Mouse (Mus musculus) cerebellum, adult 18-20 months (tissue): ENCODE measurements around the gene Tprg.

ENCODE experiments used
- DNase-seq, 2 experiments: peaks; one replicate each; pipeline ENCODE4 v3.0.0; 2021

Gene Tprg

DNA sequence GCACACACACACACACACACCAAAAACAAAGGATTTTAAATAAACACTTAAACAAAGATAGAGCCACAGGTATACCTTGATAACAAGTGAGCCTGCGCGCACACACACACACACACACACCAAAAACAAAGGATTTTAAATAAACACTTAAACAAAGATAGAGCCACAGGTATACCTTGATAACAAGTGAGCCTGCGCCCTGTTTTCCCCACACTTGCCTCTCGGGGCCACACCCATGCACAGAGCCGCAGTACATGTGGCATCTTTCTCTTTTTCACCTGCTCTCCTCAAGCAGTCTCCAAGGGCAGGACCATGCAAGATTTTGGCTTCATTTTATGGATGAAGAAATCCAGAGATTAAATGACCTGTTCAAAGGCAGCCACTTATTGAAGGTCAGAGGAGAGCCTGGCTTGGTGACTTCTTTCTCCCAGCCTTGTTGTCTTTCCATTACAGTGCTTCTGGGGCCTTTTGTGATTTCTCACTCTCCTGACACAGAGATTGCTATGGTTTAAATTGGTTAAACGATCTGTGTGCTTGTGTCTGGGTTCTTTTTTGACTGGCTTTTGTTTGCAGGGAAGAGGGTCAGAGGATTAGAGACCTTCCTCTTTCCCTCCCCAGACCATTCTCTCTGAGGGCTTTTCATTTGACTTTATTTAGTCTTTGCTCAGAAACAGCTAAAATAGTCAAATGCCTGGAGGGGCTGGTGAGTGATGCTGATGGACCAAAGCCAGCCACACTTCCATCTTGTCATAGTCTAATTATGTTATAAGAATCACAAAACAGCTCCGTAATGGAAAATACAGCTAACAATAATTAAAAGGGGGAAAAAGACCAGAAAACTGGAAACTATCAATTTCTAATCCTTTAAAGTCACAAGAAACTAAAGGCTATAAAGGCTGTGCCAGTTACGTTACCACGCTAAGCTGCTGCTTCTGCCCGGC lies 46.9 kb downstream of the Tprg start:
- DNase-seq, result no peak

DNA sequence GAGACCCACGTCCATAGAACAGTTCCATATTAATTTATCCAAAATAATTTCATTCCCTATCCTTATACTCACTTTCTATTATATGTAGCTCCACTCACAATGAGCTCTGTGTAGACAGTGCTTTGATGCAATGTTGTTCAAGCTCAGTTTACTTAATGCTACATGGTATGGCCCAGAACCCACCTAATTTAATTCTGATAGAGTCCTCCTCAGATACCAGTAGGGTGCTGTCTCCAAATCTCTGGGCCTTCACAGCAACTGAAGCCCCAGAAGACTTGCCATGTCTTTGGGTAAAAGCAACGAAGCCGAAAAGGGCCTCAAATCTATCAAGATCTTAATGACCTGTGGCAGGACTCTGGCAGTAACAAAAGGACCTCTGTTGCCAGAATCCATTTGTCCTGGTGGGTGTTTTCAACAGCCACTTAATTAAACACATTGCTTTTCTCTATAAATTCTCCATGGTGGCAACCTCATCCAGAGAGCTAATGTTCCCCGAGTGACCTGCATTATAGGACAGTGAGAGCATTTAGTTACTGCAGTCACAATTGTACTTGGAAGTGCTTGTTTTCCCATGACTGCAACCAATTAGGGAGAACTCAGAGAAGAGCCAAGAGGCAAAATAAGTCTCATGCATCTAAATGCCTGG lies 48.6 kb downstream of the Tprg start:
- no peak for DNase-seq

DNA sequence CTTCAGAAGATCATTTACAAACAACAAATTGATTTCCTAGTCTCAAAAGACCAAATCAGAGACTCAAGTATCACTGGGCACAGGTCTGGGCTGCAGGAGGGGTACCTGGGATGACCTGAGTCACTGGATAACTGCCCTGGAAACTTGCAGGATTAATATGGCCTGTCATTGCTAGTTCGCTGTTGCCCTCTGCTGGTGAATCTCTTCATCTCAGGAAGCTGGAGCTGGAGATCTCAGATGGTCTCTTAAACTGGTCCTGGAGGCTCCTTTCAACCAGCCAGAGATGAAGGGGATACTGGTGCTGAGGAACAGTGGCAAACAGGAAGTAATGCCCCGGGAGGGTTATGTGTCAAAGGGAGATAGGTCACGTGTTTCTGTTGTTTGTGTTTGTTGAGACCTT lies 63.0 kb downstream of the Tprg start:
- peak; percentile 48 to 53 for DNase-seq

DNA sequence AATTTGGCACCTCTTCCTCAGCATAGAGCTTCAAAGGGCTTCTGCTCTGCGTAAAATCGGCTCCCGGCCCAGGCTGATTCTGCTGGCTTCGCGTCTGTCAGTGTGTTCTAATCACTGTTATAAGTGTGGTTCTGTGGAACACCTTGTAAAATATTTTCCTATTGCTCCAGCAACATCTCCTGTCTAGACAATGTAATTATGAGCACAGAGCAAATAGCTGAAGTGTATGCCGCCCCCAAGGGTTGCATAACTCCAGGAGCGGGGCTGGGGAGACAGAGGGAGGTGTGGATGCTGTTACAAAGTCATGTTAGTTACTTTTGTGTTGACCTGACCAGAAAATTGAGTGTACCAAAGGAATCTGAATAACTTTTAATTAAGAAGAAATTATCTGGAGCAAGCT lies 81.2 kb downstream of the Tprg start:
- DNase-seq, result no peak

DNA sequence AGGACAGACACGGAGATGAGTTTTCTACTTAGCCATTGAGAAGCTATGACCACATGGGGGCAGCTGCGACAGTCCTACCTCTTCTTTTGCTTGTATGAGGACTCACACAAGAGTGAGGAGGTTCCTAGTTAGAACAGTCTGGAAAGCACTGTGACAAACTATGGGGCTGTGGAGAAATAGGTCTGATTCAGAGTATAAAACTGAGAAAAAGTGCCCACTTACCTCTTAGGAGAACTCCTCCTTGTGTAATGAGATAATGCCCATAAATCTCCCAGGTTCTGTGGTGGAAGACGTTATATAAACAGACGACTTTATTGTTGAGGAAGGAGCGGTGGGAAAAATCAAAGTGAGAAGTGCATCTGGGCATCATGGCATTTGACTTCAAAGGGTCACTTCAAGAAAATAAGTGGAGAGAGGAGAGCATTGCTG lies 83.4 kb downstream of the Tprg start:
- no peak for DNase-seq

DNA sequence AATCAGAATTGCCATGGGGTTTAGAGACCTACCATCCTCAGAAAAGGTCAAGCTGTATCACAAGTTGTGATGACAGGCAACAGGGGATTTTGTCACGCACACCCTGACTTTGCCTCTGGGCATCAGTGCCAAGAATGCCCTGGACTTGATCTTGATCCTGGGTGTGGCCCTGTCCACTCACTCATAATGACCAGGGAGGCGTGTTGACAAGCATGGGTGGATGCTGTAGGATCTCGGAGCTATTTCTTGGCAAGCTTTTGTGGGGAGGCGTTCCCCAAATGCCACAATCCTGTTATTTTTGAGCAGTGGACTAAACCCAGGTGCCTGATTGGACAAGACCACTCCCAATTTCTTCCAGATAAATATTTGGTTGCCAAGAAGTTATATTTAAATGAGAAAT lies 87.5 kb downstream of the Tprg start:
- no peak for DNase-seq

DNA sequence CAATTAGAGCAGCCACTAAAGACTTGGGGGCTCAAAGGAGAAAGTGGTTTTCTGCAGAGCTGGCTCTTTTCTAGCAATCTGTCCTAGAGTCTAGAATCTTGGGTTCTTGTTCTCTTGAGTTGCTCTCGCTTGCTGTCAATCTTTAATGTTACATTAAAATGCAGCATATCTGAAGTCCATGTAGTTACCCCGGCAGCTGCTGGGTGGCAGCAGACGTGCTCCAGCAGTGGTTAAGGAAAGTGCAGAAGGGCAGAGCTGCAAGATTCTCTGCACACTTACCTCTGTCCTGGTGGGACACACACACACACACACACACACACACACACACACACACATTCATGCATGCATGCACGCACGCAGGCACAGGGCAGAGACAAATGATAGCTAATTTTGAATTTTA lies 88.2 kb downstream of the Tprg start:
- DNase-seq, result no peak

DNA sequence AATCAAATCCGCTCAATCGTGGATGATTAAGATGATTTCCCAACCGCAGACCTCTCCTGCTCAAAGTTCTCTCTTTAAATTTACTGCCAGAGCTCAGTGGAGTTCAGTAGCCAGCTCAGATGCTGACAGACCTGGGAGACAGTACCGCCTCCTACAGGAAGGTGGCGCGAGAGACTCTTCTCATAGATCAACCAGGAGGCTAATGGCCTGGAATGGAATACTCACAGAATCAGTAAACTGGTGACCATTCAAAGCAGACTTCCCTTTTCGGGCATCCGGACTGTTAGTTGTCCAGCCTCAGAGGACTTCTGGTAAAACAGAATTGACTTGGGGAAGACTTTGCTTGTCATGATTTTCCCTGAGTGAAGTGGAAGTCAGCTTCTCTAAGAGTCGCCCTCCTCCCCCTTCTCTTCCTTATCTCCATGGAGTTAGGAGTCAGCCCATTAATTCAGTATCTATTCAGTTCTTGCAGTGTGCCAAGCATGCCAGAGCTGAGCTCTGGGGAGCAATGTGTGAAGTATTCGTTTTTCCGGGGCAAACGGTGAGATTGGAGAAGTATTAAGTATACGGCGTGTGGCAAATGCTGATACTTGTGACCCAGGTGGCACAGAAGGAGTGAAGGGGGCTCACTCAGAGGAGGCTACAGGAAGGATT lies 90.2 kb downstream of the Tprg start:
- DNase-seq, result peak; percentile 21

DNA sequence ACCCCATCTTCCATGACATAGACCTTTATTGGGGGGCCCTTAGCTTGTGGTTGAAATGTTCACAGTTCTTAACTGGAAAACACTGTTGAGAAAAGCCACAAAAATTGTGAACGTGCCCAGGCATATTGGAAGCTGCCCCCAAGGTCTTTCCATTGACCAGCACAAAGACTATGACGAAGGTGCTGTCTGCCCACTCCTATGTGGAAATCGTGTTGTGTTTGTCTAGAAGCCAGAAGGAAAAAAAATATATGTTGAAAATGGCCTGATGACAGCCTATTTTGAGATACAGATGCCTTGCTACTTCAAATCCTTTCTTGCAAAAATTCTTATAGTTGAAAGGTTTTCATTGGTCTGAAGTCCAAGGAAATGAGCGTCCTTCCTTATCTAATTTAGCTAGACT lies 91.1 kb downstream of the Tprg start:
- no peak for DNase-seq

DNA sequence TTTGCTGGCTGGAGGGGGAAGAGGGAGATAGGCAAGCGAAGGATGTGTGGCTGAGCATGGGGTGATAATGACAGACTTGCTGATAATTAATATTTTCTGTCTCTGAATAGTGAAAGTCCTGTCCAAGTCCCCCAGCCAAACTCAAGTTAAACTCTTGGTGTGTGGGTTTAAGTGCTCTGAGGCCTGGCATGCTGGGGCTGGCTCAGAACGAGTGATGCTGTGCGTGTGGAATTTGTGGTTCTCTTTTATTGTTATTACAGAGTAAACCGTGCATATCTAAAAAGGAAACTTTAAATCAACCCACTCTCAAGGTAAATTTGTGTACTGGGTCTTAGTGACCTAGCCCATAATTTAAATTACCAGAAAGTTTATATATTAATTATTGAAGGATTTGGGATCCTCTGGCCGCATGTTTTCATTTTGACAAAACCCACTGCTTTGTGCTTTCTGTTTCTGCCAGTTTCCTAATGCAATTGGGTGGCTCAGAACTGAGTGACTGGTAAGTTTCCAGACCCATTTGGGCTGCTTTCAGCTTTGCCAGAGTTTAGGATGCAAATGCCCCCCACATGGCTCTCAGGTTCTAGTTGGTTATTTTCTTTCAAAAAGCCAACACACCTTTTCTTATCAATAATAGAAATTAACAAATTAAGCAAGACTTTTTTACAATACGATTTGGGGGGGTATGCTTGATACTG lies 99.0 kb downstream of the Tprg start:
- no peak for DNase-seq

DNA sequence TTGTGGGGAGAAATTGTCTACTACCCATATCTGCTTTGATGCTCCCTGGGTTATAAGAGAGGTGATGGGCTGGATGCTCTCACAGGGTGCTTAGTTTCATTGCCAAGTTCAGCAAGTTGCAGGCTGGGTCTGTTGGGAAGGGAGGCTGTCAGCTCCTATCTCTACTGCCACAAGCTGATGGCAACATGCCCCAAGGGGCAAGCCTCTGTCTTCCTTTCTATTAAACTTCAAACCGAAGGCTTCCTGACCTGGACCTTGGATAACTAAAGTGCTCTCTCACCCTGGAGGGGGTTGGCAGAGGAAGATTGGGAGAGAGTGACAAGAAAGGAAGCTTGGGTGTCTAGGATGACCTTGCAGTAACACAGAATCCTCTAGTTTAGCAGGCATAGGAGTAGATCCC lies 108.1 kb downstream of the Tprg start:
- no peak for DNase-seq

DNA sequence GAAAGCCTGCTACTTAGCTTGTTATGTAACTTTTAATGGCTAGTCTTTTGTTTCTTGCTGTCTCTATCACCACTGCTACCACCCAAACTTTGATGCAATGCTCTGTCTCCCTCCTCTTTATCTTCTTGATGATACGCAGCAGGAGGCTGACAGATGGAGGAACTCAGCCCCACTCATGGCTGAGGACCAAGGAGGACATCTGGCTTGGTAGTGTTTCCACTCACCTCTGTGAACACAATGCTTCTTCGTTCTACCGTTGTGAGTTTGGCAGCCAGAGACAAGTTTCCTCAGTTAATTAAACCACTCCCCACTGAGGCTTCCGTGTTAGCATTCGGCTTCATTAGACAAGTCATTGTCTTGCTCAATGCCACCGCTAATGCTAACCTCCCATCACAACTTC lies 117.5 kb downstream of the Tprg start:
- no peak for DNase-seq

DNA sequence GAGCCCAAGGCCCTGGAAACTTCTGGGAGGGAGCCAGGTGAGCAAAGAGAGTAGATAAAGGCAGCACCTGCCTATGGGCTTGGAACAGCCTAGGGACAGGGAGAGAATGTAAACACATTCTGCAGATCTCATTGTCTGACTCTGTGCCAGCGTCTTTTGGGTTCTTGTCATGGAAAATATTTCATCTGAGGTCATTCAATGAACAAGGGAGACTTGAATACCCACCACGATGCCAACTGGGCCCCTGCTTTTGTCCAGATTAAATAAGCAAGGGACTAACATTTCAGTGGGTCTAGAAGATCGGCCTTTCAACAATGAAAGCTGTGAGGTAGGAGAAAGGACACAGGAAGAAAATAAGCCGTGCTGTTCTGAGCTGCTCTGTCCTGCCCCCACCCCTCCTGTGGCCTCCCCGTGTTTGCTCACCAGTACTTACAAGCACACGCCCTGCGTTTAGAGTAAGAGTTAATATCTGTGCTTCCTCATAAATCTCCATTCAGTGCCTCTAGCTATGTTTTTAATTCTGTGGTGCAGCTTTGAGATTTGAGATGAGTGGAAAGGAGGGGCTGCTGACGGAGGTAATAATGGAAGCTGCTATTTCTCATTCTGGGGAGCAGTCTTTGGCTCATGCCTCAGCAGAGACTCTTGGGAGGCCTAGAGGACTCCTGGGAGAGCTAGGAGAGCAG lies 120.7 kb downstream of the Tprg start:
- DNase-seq, result no peak

DNA sequence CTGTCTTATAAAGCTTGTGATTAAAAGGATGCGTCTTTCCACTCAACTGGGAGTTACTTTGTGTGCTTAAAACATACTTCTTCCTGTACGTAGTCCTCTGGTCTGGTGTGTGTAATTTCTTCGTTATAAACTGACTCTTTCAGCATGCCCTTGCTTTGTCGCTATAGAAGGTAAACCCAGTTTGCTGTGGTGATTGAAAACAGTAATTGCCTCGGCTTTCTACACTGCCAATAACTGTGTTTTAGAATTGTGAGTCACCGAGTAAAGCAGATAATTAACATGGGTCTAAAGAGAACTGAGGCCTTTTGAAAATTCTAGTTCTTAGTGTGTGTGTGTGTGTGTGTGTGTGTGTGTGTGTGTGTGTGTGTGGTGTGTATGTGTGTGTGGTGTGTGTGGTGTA lies 121.4 kb downstream of the Tprg start:
- DNase-seq, result no peak

DNA sequence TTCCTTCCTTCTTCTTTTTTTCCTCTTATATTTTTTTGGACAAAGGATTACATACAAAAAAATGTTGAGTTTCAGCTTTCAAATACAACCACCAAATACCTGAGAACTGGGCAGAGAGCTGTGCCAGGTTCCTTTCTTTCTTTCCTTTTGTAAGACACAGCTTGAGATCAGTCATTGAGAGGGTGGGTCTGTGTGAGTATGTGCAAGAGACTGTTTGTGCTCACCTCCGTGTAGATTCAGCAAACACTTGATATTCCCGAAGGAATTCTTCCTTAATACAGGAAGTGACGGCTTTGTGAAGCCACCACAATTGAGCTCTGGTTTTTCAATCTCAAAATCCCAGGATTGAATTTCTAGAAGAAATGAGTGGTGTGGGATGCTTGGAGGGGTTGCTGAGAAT lies 124.7 kb downstream of the Tprg start:
- DNase-seq, result no peak

DNA sequence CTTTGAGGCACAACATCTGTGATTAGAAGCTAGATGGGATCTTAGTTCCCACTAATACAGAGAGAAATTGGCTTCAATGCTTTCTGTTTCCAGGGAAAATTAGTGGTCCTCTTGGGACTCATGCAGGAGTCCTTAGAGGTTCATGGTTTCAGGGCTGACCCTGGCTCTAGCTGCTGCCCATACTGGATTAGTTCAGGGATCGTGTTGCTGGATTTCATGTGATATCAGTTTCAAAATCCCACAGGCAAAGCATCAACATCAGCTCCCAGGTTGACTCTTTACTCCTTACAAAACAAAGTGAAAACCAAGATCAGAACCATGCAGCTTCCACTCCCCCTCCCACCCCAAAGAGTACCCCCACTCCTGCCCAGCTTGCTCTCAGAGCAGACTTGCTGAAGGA lies 127.3 kb downstream of the Tprg start:
- DNase-seq, result no peak

DNA sequence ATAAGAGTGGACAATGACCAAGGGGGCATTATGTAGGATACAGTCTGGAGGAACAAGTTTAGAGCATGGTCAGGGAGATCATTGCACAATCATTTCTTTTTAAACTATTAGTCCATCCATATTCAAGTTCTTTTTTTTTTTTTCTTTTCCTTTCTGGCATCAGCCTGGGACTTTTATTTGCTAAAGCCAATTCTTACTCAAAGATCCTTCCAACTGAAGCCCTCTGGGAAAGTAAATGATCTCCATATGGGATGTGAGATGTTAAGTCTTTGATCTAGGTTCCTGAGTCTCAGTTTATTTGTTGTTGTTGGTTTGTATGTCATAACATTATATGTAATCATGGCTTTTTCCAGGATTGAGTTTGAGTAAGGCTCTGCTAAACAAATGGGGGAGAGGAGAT lies 128.6 kb downstream of the Tprg start:
- DNase-seq, result no peak

DNA sequence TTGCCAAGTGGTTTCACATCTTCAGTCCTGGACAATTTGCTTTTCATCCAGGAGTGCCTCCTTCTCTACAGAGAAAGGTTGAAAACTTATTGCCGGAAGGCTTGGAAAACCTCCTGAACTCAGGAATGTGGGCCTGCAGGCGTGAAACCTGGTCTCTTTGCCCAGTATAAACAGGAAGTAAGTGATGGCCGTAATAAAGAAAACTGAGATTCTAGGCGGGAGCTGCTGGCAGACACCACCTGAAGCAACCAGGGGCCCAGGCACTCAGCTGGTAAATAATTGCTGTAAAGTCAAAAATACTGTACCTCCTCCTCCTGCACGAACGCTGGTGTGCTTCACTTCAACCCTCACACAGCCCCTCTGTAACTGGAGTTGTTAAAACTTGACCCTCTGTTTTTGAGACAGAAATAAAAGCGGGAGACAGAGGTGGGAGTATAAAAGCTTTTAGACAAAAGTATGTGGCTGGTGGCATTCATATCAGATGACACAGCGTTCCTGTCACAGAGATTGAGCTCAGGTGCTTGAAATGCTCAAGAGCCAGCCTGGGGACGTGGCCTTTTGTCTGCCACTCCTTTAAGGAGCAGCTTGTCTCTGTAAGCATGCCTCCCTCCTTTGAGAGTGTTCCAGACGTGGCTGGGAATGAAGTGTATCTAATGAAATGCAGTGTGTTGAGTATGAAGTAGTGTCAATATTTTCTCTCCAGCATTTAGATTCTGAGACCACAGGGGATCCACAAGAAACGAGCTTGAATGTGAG lies 131.4 kb downstream of the Tprg start:
- DNase-seq, result no peak

DNA sequence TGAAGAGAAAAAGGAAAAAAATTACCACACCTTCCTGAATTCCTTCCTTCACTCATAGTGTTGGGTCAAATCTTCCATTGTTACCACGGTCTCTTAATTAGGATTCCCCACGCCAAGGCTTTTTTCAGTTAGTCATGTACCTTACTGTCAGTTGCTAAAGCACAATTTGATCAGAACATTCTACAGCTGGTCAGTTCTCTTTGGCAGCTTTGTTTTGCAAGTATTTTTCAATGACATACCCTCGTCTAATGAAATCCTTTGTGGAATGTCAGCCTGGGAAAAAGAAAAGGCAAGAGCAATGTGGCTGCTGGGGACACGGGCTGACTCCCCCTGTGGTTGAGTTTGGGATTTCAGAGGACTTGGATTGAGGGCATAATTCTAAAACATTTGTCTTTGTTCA lies 136.4 kb downstream of the Tprg start:
- DNase-seq, result no peak

DNA sequence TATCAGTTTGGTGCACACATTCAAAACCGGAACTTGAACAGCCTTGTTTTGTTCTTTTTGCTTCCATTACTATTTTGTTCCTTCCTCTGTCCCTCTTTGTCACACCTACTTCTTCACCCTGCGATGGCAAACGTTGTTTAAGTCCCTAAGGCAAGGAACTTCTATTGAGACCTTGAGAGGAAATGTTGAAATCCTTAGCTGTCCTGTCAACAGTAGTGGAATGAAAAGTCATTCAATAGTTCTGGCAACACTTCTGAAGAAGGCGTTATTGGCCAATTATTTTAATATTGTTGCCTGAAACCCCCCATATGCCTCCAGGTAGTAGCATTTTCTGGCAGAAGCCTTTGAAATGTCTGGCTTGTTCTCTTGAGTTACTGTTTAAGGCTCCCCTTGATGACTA lies 137.4 kb downstream of the Tprg start:
- no peak for DNase-seq

DNA sequence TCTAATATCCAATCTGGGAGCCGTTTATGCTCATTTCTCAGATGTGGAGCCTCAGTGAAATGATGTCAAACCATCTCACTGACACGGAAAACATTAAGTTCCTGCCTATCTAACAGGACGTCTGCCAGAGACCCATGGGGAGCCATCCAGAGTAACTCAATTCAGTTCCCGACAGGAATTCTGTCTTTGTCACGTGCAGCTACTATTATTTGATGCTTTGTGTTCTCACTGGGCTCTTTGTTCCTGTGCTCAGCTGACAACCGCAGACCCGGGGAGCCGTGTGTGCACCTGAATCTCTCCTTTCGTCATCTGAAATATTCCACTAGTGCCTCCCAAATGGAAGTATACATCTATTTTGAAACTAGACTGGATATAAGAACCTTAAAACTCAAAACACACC lies 138.3 kb downstream of the Tprg start:
- no peak for DNase-seq

DNA sequence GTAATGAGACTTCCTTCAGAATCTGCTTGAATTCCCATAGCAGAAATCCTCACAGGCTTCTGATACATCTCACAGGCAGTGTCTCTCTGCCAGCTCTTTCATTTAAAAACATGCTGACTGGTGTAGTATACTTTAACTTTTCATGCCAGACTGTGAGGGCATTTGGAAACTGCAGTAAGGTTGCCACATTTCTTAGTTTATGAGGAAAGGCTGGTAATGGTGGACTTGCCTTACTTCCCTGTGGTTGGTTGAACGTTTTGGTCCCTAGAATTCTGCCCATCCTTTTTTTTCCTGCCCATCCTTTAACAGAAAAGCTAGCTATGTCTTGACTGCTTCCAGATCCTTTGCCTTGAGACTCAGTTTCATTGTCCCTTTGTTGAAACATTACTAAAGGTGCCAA lies 138.8 kb downstream of the Tprg start:
- DNase-seq, result no peak
